Mouse (Mus musculus) ES-E14 (cell line): ENCODE results near the gene Cd300lf. TPM values are rescaled to one million over a fixed set of nuclear protein-coding genes. Genes with fewer than 3 reads are reported as not detected.

ENCODE experiments used
- DNase-seq: peaks from one replicate; pipeline ENCODE4 v3.0.0-alpha.2; 2013; ENCODE audit warnings: low read depth, low spot score
- H3K27ac ChIP-seq: 2 replicates; pipeline ENCODE4 v1.5.1; 2012; ENCODE audit warnings: low read depth, mild to moderate bottlenecking, low read length, moderate library complexity, mixed read lengths; ENCODE audit not compliant: poor library complexity, insufficient read depth, severe bottlenecking
- H3K36me3 ChIP-seq: 2 replicates; pipeline ENCODE4 v1.6.1; 2012; ENCODE audit warnings: mild to moderate bottlenecking, low read length, moderate library complexity, mixed read lengths; ENCODE audit not compliant: control insufficient read depth, poor library complexity, insufficient read depth, severe bottlenecking
- H3K4me1 ChIP-seq, 2 experiments: fragments of 150-350 bp in 1 of 2; sonication (generic) in 1 of 2; 2 replicates each; pipeline ENCODE4 v1.6.1; 2012; ENCODE audit warnings: low read length in 2 of 2, mild to moderate bottlenecking in 1 of 2, mixed read lengths in 1 of 2; ENCODE audit not compliant: control insufficient read depth in 2 of 2, insufficient read depth in 2 of 2, poor library complexity in 1 of 2
- H3K4me3 ChIP-seq, 2 experiments: fragments of 150-350 bp in 1 of 2; sonication (generic) in 1 of 2; 2 replicates each; pipeline ENCODE4 v1.5.1; 2012; ENCODE audit warnings: low read length in 2 of 2, low read depth in 1 of 2, mild to moderate bottlenecking in 1 of 2, mixed read lengths in 1 of 2; ENCODE audit not compliant: insufficient read depth in 1 of 2, poor library complexity in 1 of 2, severe bottlenecking in 1 of 2
- H3K9ac ChIP-seq: 2 replicates; pipeline ENCODE4 v1.6.1; 2012; ENCODE audit warnings: low read depth, mild to moderate bottlenecking, low read length, mixed read lengths; ENCODE audit not compliant: poor library complexity, insufficient read depth, severe bottlenecking
- H3K9me3 ChIP-seq: fragments of 150-350 bp; sonication (generic); 2 replicates; pipeline ENCODE4 v1.6.1; 2012; ENCODE audit warnings: low read depth, mild to moderate bottlenecking, low read length; ENCODE audit not compliant: control insufficient read depth, insufficient read depth
- CHD2 ChIP-seq: IDR thresholded peaks from 2 replicates; pipeline ENCODE4 v1.6.1; 2014; ENCODE audit warnings: mild to moderate bottlenecking, low read depth, low read length, inconsistent platforms
- HCFC1 ChIP-seq: IDR thresholded peaks from 2 replicates; pipeline ENCODE4 v1.6.1; 2012; ENCODE audit warnings: low read length, inconsistent platforms, borderline replicate concordance; ENCODE audit not compliant: insufficient read depth
- MAFK ChIP-seq: IDR thresholded peaks from 2 replicates; pipeline ENCODE4 v1.6.1; 2014; ENCODE audit warnings: mild to moderate bottlenecking, low read depth, low read length, inconsistent platforms; ENCODE audit not compliant: insufficient read depth
- ZC3H11A ChIP-seq: IDR thresholded peaks from 2 replicates; pipeline ENCODE4 v1.6.1; 2012; ENCODE audit warnings: low read depth, mild to moderate bottlenecking, inconsistent platforms, low read length, borderline replicate concordance
- ZNF384 ChIP-seq: IDR thresholded peaks from 2 replicates; pipeline ENCODE4 v1.6.1; 2012; ENCODE audit warnings: low read depth, low read length, inconsistent platforms
- in situ Hi-C, 2 experiments: fragments of 600-800 bp; cut with MboI; formaldehyde crosslinking; loops; one replicate each; pipeline ENCODE4 v1.15.1; 2025; ENCODE audit warnings: low sequenced_read_pairs in 2 of 2, inconsistent platforms in 1 of 2; ENCODE audit not compliant: unreplicated experiment in 2 of 2
- total RNA-seq: library from RNA; depleted of rRNA; stranded (reverse); fragments of 300-350 nt; gene quantifications from 2 replicates; pipeline ENCODE4 v1.2.3, GENCODE M21; 2012

Gene Cd300lf
- total RNA-seq, 1 experiment: 0.40 TPM

DNA sequence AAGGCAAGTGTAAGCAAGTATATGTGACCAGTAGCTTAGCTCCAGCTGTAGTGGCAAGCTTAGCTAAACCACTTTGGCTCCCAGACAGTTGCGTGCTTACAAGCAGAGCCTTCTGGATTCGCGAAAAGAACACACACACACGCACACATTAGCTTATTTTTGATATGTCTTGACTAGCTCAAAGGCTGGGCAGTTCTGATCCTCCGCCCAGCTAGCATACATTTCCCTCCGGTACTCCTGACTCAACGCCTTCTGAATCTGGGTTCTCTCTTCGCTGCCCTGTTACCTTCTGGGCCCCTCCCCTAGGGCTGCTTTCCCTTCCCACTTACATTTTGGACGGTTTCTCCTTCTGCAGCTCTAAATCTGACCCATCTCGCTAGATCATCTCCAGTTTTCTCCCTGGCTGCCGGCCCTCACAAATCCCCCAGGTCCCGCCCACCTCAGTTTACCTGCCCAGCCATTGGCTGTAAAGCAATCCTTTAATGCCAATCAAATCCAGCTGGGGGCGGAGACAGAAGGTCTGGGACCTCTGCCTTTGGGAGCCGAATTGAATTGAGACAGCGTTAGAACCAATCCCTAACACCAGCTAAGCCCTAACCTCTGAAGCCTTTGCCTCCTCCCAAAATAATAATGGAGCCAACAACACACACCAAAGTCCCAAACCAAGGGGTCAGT, 18.1 kb upstream of the Cd300lf start:
- peak overlapping the region; percentile 52 to 72 for H3K4me3 ChIP-seq
- TF ChIP-seq HCFC1 (no peak), ZNF384 (no peak), CHD2 (peak; percentile 38; the same call in 1 of the 2 replicates), ZC3H11A (no peak), MAFK (no peak)
- in situ Hi-C loops: loop anchor here in 1 of 2 experiments (5.0 kb wide), 1 partner anchor 60 kb away; the partner anchor contains the start of gene Rab37
- no peaks in the 10 kb centered on the region for H3K36me3 ChIP-seq
- no peak overlapping the region for H3K27ac ChIP-seq
- H3K9me3 ChIP-seq: no peaks in the 10 kb centered on the region
- peak overlapping the region; percentile 62; the same call in 1 of the 2 replicates for H3K9ac ChIP-seq
- H3K4me1 ChIP-seq: peaks cover 0 to 4% of the 10 kb centered on the region in 2 experiments; a peak in 1 of 4 replicates
- peak; percentile 87 for DNase-seq

DNA sequence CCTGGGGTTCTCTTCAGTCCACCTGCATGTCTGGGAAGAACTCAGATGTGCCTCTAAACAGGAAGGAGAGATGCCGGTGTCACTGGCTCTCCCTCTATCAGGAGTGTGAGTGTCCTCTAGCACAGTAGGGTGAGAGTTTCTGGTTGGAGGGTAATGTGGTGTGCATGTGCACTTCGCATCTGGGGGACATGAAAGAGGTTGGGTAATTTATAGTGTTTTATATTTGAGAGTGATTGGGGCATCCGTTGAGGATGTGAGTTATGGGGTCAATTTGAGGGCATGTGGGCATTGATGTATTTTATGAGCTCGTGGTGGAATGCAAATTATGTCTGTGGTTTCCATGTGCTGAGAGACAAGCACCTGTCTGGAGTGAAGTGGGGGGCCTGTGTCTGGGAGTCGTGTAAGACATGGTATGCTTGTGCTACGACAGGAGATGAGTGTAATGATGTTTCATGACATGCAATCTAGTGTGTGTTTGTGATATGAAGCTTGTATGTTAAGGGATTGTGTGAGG, 17.0 kb upstream of the Cd300lf start:
- Histone ChIP-seq H3K9ac (no peak overlapping the region), H3K27ac (no peak overlapping the region), H3K36me3 (no peaks in the 10 kb centered on the region), H3K4me1 (peaks cover 0 to 4% of the 10 kb centered on the region in 2 experiments; a peak in 1 of 4 replicates), H3K9me3 (no peaks in the 10 kb centered on the region), H3K4me3 (no peak overlapping the region)
- in situ Hi-C loops: loop anchor here in 1 of 2 experiments (5.0 kb wide), 1 partner anchor 58 kb away; the partner anchor contains the start of gene Rab37
- DNase-seq: no peak
- TF ChIP-seq ZNF384: no peak
- no peak for TF ChIP-seq MAFK
- no peak for TF ChIP-seq CHD2
- TF ChIP-seq HCFC1: no peak
- no peak for TF ChIP-seq ZC3H11A

DNA sequence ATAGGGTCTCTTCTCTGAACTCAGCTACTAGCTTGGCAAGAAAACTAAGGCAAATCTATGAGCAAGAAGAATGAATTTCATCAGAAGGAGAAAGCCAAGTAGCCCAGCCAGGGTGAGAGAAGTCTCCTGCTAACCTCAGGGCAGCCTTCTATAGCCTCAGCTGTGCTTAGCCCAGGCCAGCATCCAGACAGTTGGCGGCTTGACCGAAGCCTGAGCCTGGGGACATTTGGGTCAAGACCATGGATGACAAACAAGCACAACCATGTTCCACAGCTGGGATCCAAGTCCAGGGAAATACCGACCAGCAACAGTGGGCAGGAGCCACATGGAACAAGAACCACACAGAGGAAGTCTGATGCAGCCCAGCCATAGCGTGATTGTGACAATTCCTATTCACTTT, 14.0 kb upstream of the Cd300lf start:
- no peaks in the 10 kb centered on the region for H3K36me3 ChIP-seq
- no peak overlapping the region for H3K9ac ChIP-seq
- no peak overlapping the region for H3K4me3 ChIP-seq
- no peak overlapping the region for H3K27ac ChIP-seq
- H3K4me1 ChIP-seq: no peaks in the 10 kb centered on the region; a peak in 1 of 4 replicates
- TF ChIP-seq CHD2 (no peak), ZC3H11A (no peak), ZNF384 (no peak), HCFC1 (no peak), MAFK (no peak)
- DNase-seq: no peak
- no peaks in the 10 kb centered on the region for H3K9me3 ChIP-seq
- in situ Hi-C loops: no loop called here

DNA sequence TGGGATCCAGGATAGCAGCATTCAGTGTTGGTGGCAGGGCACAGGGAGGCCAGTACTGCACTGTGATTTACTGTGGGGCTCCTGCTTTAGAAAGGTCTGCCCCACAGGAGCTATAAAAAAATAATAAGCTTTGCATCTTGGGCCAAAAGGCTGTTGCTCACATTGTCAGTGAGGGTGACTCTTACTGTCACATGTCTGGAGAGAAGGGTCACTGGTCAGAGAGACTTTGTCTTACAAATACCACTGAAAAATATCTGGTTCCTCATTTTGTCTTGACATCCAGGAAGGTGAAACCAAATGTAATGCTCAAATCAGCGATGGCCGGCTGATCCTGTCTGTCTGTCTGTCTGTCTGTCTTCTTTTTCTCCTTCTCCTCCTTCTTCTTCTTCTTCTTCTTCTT, 8.2 kb upstream of the Cd300lf start:
- Histone ChIP-seq H3K9me3 (no peaks in the 10 kb centered on the region), H3K4me3 (no peak overlapping the region), H3K27ac (no peak overlapping the region), H3K9ac (no peak overlapping the region), H3K4me1 (no peaks in the 10 kb centered on the region; a peak in 1 of 4 replicates), H3K36me3 (no peaks in the 10 kb centered on the region)
- no peak for DNase-seq
- in situ Hi-C loops: no loop called here
- TF ChIP-seq MAFK: no peak
- no peak for TF ChIP-seq ZNF384
- no peak for TF ChIP-seq CHD2
- no peak for TF ChIP-seq HCFC1
- TF ChIP-seq ZC3H11A: no peak
